Mouse (Mus musculus): ENCODE data around the gene Golga5.
A peak's percentile ranks its signal among the peaks of the same experiment; 100 is the strongest.
"Not testable (repeated sequence)": the region's sequence is repeated elsewhere in the genome, so short reads cannot be mapped to it uniquely, and the experiment has no call there.

The Golga5 gene

DNA sequence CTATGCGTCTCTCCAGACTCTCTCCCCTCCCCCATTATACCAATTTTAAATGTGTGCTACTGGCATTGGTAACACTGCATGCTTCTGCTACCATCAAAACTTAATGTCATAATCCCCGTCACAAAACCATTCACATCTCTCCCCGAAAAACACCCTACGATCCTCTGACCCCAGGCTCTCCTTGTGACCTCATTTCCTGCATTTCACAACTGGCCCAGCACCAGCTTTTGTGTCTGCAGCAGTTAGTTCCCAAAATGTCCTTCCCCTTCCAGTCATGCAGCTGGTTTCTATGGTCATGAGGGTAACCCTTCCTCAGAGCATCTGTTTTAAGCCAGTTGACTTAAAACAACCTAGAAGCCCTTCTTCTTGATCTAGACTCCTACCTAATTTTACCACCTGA is 23.5 kb upstream of the Golga5 start:
- peak in 1 of 2 experiments; percentile 59 for DNase-seq (ENCODE audit: low spot score in 2 of 2)

DNA sequence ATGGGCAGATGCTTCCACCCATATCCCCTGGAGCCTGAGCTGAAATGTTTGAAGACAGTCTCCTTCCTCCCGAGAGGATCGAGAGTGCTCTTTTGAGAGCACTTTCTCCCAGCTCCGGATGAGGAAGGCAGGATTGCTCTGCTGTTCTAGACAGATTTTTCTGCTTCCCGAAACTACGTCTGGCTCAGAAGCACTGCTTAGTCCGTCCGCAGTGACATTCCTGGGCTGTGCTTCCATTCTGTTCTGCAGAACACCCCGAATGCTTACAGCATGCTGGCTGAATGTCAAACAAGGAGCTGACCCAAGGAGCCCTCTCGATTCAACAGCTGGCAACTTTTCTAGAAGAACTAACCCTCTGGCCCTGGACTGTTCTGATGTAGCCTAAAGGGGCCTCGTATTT is 18.5 kb upstream of the Golga5 start:
- DNase-seq (ENCODE audit: low spot score in 2 of 2), result peak in 1 of 2 experiments; percentile 36

DNA sequence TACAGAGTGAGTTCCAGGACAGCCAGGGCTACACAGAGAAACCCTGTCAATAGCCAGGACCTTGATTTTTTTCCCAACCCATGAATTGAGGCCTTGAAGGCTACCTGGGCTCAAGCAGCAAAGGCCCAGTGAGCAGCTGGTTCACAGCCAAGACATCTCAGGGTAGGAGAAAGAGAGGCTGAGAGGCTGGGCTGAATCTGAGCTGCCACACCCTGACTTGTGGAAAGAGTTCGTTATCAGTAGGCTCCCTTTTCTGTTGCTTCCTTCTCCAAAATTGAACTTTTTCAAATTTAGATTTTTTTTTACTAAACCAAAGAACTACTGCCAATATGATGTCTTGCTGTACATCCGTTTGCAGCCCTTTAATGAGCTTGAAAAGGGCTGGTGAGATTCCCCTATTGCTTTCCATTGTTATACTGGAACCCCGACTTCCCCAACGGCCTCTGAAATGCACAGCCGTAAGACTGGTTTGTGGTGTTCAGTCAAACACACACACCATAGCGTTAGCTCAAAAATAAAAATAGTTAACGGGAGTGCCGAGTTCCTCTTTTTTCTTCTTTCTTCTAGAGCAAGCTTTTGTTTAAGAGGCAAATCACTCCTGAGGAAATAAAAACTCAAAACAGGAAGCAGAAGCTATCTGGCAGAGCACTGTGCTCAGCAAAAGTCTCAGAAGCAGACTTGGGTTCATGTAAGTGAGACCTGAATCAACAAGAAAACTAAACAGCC is 17.6 kb upstream of the Golga5 start:
- peak in 1 of 2 experiments; percentile 69 for DNase-seq (ENCODE audit: low spot score in 2 of 2)

DNA sequence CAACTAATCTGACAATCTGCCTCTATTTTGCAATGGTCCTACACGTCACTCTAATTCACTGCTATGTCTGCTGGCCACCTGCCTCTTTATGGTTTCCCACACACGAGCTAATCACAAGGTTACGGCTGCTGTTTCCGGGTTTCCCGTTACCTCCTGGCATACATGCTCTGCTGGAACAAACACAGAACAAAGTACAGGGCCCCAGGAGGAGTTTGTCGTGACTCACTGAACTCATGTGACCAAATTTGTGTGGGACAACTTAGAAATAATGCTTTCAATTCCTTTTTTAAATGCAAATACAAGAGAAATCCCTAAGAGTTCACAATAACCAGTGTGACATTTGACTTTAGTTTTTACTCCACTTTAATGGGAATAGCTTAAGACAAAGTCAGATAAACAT is 15.4 kb upstream of the Golga5 start:
- DNase-seq (ENCODE audit: low spot score in 2 of 2), result peak; percentile 62 to 65

DNA sequence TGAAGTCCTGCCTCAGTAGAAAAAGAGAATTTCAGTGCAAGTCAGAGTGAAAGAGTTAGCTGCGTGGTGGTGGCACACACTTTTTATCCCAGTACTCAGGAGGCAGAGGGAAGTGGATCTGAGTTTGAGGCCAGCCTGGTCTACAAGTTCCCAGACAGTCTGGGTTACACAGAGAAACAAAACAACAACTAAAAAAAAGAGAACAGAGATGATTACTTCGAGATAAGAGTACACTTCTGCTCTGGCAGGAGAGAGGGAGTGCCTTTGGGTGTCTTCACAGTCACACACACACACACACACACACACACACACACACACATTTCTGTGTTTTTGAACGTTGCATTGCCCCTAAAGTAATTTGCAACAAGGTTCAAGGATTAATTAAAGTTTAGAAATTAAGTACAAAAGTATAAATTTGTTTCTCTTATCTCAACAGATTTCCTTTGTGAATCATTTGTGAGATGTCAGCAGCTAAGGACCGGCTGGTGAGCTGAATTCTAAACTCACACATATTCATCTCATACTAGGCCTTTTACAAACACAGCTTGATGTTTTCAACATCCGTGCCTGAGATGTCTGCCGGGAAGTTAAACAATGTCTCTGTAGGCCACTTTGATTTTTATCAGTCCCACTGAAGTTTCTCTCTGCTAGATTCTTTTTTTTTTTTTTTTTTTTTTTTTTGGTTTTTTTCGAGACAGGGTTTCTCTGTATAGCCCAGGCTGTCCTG is 12.3 kb upstream of the Golga5 start:
- no peak for DNase-seq (ENCODE audit: low spot score in 2 of 2)

DNA sequence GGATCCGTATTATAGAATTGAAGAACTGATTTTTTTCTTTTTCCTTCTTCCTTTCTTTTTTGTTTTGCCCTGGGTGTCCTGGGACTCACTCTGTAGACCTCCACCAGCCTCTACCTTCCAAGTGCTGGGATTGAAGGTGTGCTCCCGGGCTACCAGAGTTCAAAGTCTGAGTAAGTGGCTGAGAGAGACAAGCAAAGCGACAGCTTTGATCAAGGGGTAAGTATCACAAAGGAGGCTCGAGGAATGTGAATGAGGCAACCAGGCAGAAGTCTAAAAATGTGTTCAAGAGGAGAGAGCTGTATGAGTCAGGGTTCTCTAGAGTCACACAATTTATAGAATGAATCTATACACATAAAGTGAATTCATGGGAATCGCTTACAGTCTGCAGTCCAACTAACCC is 8.9 kb upstream of the Golga5 start:
- DNase-seq (ENCODE audit: low spot score in 2 of 2), result no peak

DNA sequence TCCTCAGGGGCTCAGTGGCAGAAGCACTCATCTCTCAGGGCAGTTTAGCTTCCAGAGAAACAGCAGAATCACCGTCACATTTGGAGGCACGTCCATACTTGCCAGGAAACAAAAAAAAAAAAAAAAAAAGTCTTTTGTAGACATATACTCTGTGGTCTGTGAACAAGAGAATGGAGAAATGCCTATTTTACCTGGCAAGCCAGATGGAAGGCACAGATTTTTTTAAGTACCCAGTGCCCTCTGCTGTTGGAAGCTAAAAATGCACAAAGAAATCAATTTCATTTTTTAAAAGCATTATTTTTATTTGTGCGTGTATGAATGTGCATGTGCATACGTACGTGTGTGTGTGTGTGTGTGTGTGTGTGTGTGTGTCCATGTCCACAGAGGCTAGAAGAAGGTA is 7.8 kb upstream of the Golga5 start:
- DNase-seq (ENCODE audit: low spot score in 2 of 2), result no peak

DNA sequence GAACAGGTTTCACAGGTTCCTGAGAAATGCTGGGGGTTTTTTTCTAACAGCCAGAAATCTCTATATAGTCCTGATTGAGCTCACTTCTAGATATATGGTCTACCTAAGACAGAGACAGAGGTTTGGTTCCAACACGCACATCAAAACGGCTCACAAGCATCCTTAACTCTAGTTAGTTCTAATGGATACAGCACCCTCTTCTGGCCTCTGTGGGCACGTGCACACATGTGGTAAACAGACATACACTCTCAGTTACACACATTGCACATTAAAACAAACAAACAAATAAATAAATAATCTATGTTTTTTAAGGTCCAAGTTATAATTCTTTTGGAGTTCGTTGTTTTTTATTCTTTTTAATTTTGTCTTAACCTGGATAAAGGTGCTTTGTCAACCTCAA is 4.3 kb upstream of the Golga5 start:
- DNase-seq (ENCODE audit: low spot score in 2 of 2), result no peak

DNA sequence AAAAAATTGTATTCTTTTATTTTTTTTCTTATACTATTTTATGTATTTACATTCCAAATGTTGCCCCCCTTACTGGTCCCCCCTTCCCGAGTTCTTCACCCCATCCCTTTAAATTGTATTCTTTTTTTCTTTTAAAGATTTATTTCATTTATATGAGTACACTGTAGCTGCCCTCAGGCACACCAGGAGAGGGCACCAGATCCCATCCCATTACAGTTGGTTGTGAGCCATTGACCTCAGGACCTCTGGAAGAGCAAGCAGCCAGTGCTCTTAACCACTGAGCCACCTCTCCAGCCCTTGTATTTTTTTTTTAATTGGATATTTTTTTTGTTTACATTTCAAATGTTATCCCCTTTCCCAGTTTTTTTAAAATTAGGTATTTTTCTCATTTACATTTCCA is 799 bp upstream of the Golga5 start:
- DNase-seq (ENCODE audit: low spot score in 2 of 2), result no peak

DNA sequence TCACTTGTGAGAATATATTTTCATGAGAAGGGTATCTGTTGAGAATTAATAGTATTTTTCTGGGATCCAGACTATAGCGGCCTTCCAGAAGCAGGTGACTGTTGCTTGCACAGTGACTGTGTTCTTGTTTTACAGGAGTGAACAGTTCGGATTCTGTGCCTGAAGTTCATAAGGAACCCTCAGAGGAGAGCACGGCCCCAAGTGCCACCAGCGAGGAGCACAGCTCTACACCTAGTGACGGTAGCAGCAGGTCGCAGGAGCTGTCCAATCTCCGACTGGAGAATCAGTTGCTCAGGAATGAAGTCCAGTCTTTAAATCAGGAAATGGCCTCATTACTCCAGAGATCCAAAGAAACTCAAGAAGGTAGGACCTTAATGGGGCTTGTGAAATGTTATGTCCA is 5.5 kb downstream of the Golga5 start:
- DNase-seq (ENCODE audit: low spot score in 2 of 2), result no peak

DNA sequence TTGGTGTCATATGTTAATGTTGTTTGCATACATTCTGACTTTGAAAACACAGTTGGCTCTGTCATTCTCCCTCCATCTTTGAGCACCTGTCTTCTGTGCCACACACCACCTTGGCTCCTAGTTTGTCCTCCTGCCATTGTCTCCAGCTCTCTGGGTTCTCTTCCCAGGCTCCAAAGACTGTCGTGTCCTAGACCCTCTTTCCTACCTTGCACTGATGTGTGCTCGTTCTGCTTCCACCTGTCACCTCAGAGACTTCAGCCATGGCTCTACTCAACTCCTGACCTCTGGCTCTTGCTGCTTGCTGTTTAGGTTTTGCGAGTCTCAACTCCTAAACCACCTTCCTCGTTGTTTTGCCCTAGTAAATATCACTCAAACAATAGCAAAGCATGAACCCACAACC is 11.5 kb downstream of the Golga5 start:
- no peak for DNase-seq (ENCODE audit: low spot score in 2 of 2)

DNA sequence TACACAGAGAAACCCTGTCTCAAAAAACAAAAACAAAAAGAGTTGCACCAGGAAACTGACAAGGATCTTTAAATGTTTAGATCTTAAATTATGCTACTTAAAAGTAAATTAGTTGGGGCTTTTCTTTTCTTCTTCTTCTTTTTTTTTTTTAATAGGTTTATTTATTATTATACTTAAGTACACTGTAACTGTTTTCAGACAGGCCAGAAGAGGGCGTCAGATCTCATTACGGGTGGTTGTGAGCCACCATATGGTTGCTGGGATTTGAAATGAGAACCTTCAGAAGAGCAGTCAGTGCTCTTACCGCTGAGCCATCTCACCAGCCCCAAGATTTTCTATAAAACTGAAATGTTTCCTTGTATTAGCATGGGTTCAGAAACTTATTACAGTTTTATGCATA is 16.0 kb downstream of the Golga5 start:
- no peak for DNase-seq (ENCODE audit: low spot score in 2 of 2)

DNA sequence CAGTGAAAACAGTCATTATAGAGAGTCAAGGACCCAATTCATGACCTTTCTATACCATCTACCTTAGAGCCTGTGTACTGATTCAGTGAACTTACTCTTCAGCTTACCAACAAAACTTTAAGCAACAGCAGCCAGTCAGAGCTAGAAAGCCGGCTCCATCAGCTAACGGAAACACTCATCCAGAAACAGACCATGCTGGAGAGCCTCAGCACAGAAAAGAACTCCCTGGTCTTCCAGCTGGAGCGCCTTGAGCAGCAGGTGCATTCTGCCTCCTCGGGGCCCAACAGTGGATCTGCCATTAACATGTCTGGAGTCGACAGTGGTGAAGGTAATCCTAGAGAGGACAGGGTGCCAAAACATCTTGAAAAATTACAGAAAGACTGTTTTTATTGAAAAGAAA is 23.0 kb downstream of the Golga5 start:
- no peak for DNase-seq (ENCODE audit: low spot score in 2 of 2)

DNA sequence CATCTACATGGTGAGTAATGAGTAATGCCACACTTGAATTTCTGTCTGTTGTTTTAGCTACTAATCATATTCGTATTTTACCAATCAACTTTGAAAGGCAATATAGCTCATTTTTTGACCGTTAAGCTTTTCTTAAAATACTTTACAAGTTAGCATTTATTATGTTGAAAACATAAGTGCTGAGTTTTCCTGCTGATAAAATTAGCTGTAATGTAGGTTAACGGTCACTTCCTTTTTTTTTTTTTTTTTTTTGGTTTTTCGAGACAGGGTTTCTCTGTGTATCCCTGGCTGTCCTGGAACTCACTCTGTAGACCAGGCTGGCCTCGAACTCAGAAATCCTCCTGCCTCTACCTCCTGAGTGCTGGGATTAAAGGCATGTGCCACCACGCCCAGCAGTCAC is 26.8 kb downstream of the Golga5 start:
- not testable (repeated sequence) for DNase-seq (ENCODE audit: low spot score in 2 of 2)

DNA sequence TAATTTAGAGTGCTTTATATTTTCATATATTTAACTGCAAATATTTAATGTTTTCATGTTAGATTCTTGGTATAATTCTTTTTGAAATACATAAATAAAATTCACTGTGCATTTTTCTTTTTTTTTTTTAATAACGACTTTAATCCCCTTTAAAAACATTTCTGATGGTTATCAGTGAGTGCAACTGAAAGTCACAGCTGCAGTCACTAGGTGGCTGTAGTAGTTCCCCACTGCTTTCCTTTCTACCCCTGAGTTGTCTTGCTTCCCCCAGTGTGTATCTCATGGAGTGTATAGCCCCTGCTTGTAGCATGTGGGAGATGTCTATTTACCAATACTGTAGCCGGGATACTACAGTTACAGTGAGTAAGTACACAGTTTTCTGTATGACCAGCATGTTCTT is 29.0 kb downstream of the Golga5 start:
- no peak for DNase-seq (ENCODE audit: low spot score in 2 of 2)

DNA sequence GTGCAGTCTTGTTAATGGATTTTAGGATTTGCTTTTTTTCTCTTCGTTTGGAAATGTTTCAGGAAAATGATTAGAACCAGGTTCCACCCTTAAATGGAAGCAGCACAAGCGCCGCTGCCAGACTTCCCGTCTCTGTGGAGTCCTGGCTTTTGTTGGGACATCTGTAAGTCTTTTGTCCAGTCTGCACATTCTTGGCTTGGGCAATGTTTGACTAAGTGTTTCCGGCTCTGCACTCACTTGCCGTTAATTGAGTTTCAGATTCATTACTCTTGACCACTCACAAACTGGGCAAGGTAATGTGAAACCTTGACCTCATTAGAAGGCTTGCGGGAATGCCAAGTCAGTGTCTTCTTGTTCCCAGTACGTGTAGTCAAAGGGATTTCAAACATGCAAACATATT is 29.8 kb downstream of the Golga5 start:
- DNase-seq (ENCODE audit: low spot score in 2 of 2), result peak; percentile 19 to 27

DNA sequence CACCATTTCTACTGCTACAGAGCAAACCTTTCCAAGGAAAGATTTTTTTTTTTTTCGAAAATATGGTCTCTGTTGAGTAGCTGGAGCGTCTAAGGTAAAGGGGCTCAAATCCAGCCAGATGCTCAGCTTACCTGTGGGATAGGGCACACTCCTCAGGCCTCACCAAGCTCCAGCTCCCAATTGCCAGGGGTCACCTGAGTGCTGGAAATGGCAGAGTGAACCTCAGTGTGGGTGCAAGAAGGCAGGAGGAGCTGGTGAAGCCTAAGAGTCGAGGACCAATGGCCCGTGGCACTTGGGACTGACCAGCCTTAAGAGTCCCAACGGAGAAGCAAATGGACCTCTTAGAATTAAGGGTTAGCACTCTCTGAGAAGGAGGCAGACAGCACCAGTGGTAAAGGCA is 30.3 kb downstream of the Golga5 start:
- DNase-seq (ENCODE audit: low spot score in 2 of 2), result no peak

DNA sequence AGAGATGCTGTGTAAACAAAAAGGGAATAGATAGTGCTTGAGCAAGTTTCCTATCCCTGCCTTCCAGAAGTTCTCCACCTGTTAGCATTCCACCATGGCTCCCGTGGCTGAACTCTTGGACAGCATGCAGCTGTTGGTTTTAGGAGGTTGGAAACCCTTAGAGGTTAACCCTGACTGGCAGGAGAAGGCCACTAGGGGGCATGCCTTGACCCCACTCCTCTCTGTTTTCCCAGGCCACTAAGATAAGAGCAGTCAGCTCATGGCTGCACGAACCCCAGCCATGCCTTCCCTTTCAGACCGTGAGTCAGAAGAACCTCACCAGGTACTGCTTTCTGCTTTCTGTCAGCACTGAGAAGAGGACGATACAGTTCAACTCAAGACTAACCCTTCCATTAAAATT is 30.8 kb downstream of the Golga5 start:
- no peak for DNase-seq (ENCODE audit: low spot score in 2 of 2)

DNA sequence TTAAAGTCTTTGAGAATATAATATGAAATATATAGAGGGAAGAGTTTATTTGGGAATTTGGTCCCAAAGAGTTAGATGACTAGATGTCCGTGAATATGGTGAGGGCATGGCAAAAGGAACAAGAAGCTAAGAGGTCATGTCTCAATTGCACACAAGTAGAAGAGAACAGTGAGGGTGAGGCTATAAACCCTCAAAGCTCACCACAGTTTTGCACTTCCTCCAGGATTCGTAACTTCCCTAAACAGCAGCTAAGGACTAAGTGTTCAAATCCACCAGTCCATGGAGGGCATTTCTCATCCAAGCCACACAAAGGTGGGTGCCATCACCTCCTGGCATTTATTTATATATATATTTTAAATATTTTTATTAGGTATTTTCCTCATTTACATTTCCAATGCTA is 32.1 kb downstream of the Golga5 start:
- DNase-seq (ENCODE audit: low spot score in 2 of 2), result no peak

DNA sequence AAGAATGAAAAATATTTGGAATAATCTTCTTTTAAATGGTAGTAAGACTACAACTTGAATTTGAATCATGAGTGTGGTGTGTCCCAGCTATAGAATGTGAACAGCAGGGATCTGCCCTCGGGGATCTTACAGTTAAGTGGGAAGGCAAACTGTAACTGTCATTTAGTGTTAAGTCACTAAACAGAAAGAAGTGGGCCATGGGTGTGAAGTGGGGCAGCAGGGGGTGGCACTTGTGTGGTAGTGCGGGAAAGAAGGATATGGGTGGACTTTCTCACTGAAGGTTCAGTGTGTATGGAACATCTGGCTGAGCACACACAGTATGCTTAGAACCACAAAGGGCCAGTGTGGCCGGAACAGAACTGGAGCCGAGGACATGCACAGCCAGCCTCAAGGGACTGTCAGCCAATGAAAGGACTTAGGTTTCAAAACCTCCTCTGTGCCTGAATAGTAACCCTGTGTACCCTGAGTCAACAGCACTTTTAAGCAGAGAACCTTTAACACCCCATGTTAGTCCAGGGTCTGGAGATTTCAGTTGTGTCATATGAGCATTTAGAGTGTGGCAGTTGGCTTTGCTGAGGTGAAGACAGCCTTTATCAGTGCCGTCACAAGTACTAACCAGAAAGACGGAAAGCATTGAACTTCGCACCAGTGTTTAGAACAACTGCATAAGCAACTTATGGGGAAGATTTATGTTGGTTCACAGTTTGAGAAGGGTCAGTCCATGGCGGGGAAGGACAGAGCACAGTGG is 33.1 kb downstream of the Golga5 start:
- DNase-seq (ENCODE audit: low spot score in 2 of 2), result no peak

DNA sequence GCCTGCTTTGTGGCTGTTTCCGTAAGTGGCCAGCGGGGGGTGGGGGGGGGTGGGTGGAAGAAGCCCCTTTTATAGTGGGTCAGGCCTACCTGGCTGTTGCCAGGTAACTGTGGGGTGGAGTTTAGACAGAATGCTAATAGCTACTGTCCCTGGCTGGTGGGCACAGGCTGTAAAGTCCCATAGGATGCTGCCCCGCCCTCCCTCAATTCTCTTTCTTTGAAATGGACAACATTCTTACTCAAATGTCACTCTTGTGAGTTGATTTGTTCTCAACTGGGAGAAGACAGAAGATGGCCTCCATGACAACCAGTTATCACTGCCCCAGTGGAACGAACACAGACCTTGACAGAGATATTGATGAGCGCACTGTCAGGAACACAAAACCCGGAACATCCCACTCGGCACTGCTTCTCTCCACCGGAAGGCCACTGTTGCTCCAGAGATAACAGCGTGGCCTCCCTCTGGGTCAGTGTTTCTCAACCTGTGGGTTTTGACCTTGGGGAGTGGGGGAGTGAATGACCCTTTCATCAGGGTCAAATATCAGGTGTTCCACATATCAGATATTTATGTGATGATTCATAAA is 36.3 kb downstream of the Golga5 start:
- DNase-seq (ENCODE audit: low spot score in 2 of 2), result no peak

DNA sequence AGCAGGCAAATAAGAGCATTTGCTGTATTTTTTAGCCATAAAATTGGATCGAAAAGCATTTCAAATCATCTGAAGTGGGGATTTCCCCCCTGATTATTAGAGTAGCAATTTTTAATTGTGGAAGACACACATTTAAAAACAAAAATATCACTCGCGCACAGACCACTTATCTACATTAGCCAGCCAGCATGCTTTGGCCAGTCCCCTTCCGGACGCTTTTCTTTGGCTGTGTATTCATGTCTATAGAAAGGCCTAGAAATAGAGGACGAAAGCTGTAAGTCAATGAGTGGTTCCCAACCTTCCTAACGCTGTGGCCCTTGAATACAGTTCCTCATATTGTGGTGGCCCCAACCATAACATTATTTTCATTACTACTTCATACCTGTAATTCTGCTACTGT is 37.0 kb downstream of the Golga5 start:
- DNase-seq (ENCODE audit: low spot score in 2 of 2), result no peak

DNA sequence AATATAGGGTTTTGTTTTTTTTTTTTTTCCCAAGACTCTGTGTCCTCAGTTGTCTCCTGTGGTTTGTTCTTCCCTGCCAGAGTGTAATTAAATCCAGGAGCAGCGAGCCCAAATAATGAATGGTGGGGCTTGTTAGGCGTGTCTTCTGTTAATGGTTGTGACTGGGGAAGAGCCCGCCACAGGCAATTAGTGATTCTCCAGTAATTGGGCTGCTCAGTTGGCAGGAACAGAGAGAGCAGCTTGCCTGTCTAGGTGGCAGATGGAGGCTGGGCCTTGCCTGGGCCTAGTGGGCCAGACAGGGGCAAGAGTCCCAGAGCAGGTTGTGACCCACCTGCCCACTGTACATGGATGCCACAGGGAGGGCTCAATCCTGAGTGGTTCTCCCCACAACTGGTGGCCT is 42.4 kb downstream of the Golga5 start:
- DNase-seq (ENCODE audit: low spot score in 2 of 2), result no peak
